Mouse (Mus musculus): ENCODE results near the gene Tom1. TPM values are rescaled to one million over a fixed set of nuclear protein-coding genes. Genes with fewer than 3 reads are reported as not detected.

Tom1 gene
- polyA plus RNA-seq, 2 experiments = 6.1 to 9.2 TPM

DNA sequence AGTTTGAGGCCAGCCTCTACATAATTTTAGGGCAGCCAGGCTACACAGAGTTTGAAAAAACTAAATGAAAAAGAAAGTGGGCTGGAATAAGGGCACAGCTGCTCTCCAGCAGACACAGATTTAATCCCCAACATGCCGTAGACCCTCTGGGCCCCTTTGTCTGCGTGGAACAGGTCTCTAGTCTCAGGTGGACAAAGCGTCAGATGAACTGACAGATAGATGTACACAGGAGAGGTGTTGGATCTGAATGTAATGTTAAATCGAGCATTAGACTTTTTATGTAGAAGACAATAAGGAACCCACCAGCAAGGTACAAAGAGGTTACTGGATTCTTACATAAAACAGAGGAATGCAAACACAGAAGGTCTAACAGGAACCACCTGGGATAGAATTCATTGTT is 7.7 kb upstream of the Tom1 start:
- TF ChIP-seq CTCF (IDR thresholded peaks at IDR 0.05; ENCODE audit: low read depth) (no peak), EP300 (IDR thresholded peaks at IDR 0.05; ENCODE audit: low read depth) (no peak)
- Histone ChIP-seq H3K4me2 (ENCODE audit: low read depth) (no peak overlapping the region), H3K4me3 (ENCODE audit: insufficient read depth in 1 of 2, low read depth in 2 of 2, low read length in 2 of 2) (no peak overlapping the region), H3K27me3 (ENCODE audit: control insufficient read depth, insufficient read depth, low read length) (no peaks in the 10 kb centered on the region), H3K4me1 (replicated peaks; ENCODE audit: control insufficient read depth in 2 of 2, insufficient read depth in 2 of 2, low read length in 1 of 2) (no peaks in the 10 kb centered on the region), H3K27ac (no peak overlapping the region), H3K9me3 (ENCODE audit: control insufficient read depth, low read length) (no peaks in the 10 kb centered on the region), H3K36me3 (replicated peaks; ENCODE audit: control insufficient read depth, insufficient read depth, low read depth) (peaks cover 32% of the 10 kb centered on the region), H3K9ac (replicated peaks) (no peak overlapping the region)
- DNase-seq (ENCODE audit: low read depth in 3 of 3, low spot score in 3 of 3) (no peak), ATAC-seq (ENCODE audit: insufficient read depth) (no peak)
- 79% methylated on average over 4 of the region's 4 CpGs for WGBS (ENCODE audit: insufficient replicate concordance)

DNA sequence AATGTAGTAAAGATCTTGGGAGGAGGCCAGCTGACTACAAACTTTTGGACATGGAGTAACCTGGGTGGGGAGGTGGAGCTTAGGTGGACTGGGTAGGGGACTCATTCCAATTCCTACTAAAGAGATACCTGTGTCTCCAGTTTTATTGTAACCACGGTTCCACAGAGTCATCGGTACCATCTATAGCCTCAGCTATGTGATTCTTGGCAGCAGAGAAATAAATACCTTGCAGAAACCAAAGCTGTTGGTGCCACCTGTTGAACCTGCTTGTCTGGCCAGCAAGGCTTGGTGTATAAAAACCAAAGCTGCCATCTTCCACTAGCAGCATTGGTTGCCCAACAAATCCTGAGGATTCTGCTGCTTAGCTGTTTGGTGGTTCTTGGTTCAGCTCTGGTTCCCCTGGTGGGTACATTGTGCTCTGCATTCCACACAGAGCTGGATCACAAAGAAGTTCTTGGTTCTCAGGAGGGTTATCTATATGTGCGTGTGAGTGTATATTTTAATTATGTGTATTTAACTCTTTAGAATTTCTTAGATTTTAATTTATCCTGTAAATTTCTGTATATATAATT is 3.0 kb upstream of the Tom1 start:
- H3K4me2 ChIP-seq (ENCODE audit: low read depth) = no peak overlapping the region
- H3K27me3 ChIP-seq (ENCODE audit: control insufficient read depth, insufficient read depth, low read length) = no peaks in the 10 kb centered on the region
- H3K9me3 ChIP-seq (ENCODE audit: control insufficient read depth, low read length) = no peaks in the 10 kb centered on the region
- TF ChIP-seq EP300 (IDR thresholded peaks at IDR 0.05; ENCODE audit: low read depth) (no peak), CTCF (IDR thresholded peaks at IDR 0.05; ENCODE audit: low read depth) (peak; percentile 31; the same call in 1 of the 2 replicates)
- H3K4me3 ChIP-seq (ENCODE audit: insufficient read depth in 1 of 2, low read depth in 2 of 2, low read length in 2 of 2) = no peak overlapping the region
- H3K4me1 ChIP-seq (replicated peaks; ENCODE audit: control insufficient read depth in 2 of 2, insufficient read depth in 2 of 2, low read length in 1 of 2) = peaks cover 0 to 11% of the 10 kb centered on the region in 2 experiments; a peak in 3 of 4 replicates
- H3K36me3 ChIP-seq (replicated peaks; ENCODE audit: control insufficient read depth, insufficient read depth, low read depth) = peaks cover 20% of the 10 kb centered on the region
- ATAC-seq (ENCODE audit: insufficient read depth) = no peak
- no peak for DNase-seq (ENCODE audit: low read depth in 3 of 3, low spot score in 3 of 3)
- no peak overlapping the region for H3K9ac ChIP-seq (replicated peaks)
- 74% methylated on average over 3 of the region's 3 CpGs for WGBS (ENCODE audit: insufficient replicate concordance)
- H3K27ac ChIP-seq = no peak overlapping the region

DNA sequence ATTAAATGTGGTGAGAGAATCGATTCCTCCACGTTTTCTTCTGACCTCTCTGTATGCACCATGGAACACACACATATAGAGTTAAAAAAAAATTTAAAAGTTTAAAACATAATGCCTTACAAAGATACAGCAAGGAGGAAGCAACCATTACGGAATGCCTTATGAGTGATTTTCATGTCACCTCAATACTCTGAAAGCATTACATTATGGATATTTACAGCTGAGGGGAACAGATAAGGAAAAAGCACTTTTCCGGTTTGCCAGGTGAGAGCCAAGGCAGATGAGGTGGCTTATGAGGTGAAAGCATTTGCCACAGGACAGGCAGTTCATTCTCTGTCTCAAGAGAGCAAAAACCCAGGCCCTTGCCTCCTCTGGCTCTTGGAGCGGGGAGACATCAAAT is 544 bp upstream of the Tom1 start:
- H3K4me3 ChIP-seq (ENCODE audit: insufficient read depth in 1 of 2, low read depth in 2 of 2, low read length in 2 of 2) = peak overlapping the region; percentile 66 to 69
- peak overlapping the region; percentile 81 for H3K4me2 ChIP-seq (ENCODE audit: low read depth)
- DNase-seq (ENCODE audit: low read depth in 3 of 3, low spot score in 3 of 3) (no peak), ATAC-seq (ENCODE audit: insufficient read depth) (no peak)
- peak overlapping the region; percentile 37 for H3K9ac ChIP-seq (replicated peaks)
- no peaks in the 10 kb centered on the region for H3K27me3 ChIP-seq (ENCODE audit: control insufficient read depth, insufficient read depth, low read length)
- 67% methylated on average over 5 of the region's 5 CpGs for WGBS (ENCODE audit: insufficient replicate concordance)
- H3K27ac ChIP-seq = peak overlapping the region; percentile 59
- peaks cover 0 to 11% of the 10 kb centered on the region in 2 experiments; a peak in 3 of 4 replicates for H3K4me1 ChIP-seq (replicated peaks; ENCODE audit: control insufficient read depth in 2 of 2, insufficient read depth in 2 of 2, low read length in 1 of 2)
- no peaks in the 10 kb centered on the region for H3K9me3 ChIP-seq (ENCODE audit: control insufficient read depth, low read length)
- TF ChIP-seq CTCF (IDR thresholded peaks at IDR 0.05; ENCODE audit: low read depth) (no peak), EP300 (IDR thresholded peaks at IDR 0.05; ENCODE audit: low read depth) (no peak)
- peaks cover 17% of the 10 kb centered on the region for H3K36me3 ChIP-seq (replicated peaks; ENCODE audit: control insufficient read depth, insufficient read depth, low read depth)

DNA sequence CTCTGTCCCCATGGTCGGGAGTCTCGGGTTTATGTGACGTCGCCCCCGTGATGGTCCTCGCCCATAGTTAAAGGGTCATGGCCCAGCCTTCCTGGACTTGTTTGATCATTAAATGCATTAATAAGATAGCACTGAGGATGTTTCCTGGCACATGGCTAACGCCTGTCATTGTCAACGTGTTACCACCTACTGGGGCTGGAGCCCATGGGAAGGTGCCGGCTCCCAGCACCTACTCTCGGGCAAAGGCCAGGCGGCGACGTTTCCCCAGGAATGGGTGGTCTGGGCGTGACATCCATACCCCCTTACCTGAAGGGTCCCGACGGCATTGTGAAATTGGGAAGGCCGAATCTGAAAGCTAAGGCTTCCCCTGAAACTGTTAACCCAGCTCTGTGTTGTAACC is 780 bp downstream of the Tom1 start:
- no peak for DNase-seq (ENCODE audit: low read depth in 3 of 3, low spot score in 3 of 3)
- WGBS (ENCODE audit: insufficient replicate concordance) = 1% methylated on average over 17 of the region's 17 CpGs
- Histone ChIP-seq H3K9me3 (ENCODE audit: control insufficient read depth, low read length) (no peaks in the 10 kb centered on the region), H3K27ac (no peak overlapping the region), H3K9ac (replicated peaks) (peak overlapping the region; percentile 58), H3K36me3 (replicated peaks; ENCODE audit: control insufficient read depth, insufficient read depth, low read depth) (peaks cover 12% of the 10 kb centered on the region), H3K4me2 (ENCODE audit: low read depth) (peak overlapping the region; percentile 81), H3K27me3 (ENCODE audit: control insufficient read depth, insufficient read depth, low read length) (no peaks in the 10 kb centered on the region), H3K4me1 (replicated peaks; ENCODE audit: control insufficient read depth in 2 of 2, insufficient read depth in 2 of 2, low read length in 1 of 2) (peaks cover 0 to 15% of the 10 kb centered on the region in 2 experiments; a peak in 3 of 4 replicates), H3K4me3 (ENCODE audit: insufficient read depth in 1 of 2, low read depth in 2 of 2, low read length in 2 of 2) (peak overlapping the region; percentile 66 to 86)
- peak; percentile 0 for ATAC-seq (ENCODE audit: insufficient read depth)
- TF ChIP-seq CTCF (IDR thresholded peaks at IDR 0.05; ENCODE audit: low read depth) (no peak), EP300 (IDR thresholded peaks at IDR 0.05; ENCODE audit: low read depth) (no peak)

DNA sequence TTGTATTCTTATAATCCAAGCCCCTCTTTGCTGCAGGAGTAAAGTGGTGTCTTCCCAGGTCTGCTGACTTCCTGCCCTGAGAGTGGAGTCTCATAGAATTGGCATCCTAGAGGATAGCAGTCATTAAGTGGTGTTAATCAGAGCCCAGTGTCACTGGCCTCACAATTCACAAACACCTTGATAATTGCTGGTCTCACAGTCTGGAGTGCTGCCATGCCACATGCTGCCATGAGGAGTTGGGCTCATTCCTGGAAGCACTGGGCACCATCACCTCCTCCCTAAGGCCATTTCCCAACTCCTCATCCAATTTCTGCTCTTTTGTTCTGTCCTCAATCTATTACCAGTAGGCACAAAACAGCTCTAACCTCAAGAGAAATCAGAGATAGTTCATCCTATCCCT is 2.1 kb downstream of the Tom1 start:
- H3K36me3 ChIP-seq (replicated peaks; ENCODE audit: control insufficient read depth, insufficient read depth, low read depth) = peaks cover 3% of the 10 kb centered on the region; the same call in 1 of the 2 replicates
- no peak overlapping the region for H3K4me3 ChIP-seq (ENCODE audit: insufficient read depth in 1 of 2, low read depth in 2 of 2, low read length in 2 of 2)
- no peak overlapping the region for H3K4me2 ChIP-seq (ENCODE audit: low read depth)
- H3K9ac ChIP-seq (replicated peaks) = no peak overlapping the region
- DNase-seq (ENCODE audit: low read depth in 3 of 3, low spot score in 3 of 3) (no peak), ATAC-seq (ENCODE audit: insufficient read depth) (no peak)
- no peaks in the 10 kb centered on the region for H3K9me3 ChIP-seq (ENCODE audit: control insufficient read depth, low read length)
- H3K27ac ChIP-seq = no peak overlapping the region
- TF ChIP-seq EP300 (IDR thresholded peaks at IDR 0.05; ENCODE audit: low read depth) (no peak), CTCF (IDR thresholded peaks at IDR 0.05; ENCODE audit: low read depth) (no peak)
- no peaks in the 10 kb centered on the region for H3K27me3 ChIP-seq (ENCODE audit: control insufficient read depth, insufficient read depth, low read length)
- peaks cover 0 to 19% of the 10 kb centered on the region in 2 experiments; a peak in 3 of 4 replicates for H3K4me1 ChIP-seq (replicated peaks; ENCODE audit: control insufficient read depth in 2 of 2, insufficient read depth in 2 of 2, low read length in 1 of 2)

All from liver, embryonic 14.5 days (tissue).